Mouse (Mus musculus) testis, adult 2 months (tissue): ENCODE measurements around the gene Usp1.

ENCODE experiments used
- CTCF ChIP-seq: fragments of 200-500 bp; IDR thresholded peaks from 2 replicates; pipeline ENCODE4 v1.5.1; 2012; ENCODE audit warnings: low read depth, mild to moderate bottlenecking, inconsistent platforms, low read length, moderate library complexity; ENCODE audit not compliant: control insufficient read depth, insufficient read depth, insufficient replicate concordance
- POLR2A ChIP-seq: fragments of 200-500 bp; IDR thresholded peaks from 2 replicates; pipeline ENCODE4 v1.6.1; 2012; ENCODE audit warnings: low read depth, mild to moderate bottlenecking, inconsistent platforms, low read length, moderate library complexity; ENCODE audit not compliant: control insufficient read depth

DNA sequence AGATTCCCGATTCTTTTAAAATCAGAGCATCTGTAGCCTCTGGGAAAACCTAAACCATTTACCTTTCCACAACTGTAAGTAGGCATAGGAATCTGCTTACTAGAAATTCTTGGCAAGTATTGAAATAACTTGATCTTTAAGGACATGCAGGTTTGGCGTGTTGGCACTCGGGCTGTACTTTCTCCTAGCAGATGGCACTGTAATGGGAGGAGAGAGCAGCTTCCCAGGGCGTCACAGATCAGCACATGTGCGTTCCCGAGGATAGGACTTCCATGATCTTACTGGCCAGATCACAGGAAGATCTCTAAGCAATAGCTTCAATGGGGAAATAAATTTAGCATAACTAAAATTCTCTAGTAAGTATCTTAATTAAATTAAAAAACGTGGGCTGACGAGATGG lies 32.4 kb downstream of the Usp1 start:
- TF ChIP-seq CTCF (no peak), POLR2A (no peak)
